Mouse (Mus musculus): ENCODE data around the gene Itk. TPM values are rescaled to one million over a fixed set of nuclear protein-coding genes. Genes with fewer than 3 reads are reported as not detected.

Itk gene
- total RNA-seq, 2 experiments from 2014 or later, result 2.0 to 2.5 TPM

DNA sequence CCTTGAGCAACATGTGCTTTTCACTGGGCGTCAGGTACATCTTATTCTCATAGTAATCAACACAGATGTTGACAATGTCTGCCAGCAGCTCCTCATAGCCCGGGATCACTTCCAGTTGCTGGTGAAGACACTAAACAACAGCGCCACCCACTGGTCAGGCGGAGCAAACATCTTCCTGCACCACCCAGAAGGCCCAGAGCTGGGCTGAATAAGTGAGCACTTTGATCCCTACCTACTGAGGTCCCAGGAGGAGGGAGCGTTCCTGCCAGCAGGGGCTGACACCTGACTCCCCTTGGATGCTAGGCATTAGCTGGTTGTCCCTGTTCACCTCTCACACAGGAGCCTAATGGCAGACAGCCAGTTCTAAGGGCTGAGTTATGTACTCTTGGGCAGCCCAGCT is 112.5 kb downstream of the Itk start:
- DNase-seq, result peak; percentile 70

DNA sequence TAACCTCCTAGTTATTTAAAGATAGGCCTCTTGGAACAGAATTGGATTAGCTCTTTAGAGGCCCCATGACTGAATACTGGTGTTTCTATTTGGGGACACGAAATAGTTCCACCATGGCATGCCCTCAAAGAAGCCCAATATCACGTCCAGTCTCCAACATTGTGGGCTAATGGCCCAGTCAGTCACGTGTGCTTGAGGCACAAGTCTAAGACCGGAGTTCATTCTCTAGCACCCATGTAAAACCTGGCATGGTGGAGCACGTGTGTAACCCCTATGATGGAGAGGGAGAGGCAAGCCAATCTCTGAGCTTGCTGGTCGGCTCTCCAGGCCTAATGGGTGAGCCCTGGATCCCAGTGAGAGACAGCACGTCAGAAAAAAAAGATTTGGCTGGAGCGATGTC is 113.1 kb downstream of the Itk start:
- DNase-seq, result no peak

DNA sequence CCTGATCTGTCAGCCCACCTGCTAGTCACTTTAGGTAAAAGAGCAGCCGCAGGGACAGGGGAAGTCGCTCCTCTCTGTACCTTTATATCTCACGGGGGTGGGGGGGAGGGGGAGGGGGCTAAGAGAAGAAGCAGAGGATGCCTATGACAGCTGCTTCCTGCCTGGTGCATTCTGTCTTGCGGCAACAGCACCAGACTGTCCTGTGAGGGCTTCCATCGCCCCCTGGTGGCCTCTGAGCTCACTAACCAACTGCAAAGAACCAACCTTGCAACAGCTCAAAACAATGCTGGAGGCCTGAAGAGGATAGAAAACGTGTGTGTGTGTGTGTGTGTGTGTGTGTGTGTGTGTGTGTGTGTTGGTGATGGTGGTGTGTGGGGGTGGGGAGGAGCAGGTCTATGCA is 114.0 kb downstream of the Itk start:
- peak; percentile 84 for DNase-seq

Other genes starting within 250 kb of the Itk start
- gene Nipal4, start 223.0 kb downstream of the Itk start, total RNA-seq (2021), result under 1 TPM in 1 of 2 experiments, not detected in 1; 0.12 TPM
- not detected for gene Fndc9, start 154.0 kb downstream of the Itk start, total RNA-seq (2021)
- 10 to 100 TPM; 35.4 to 39.7 TPM for gene Cyfip2, start 76.7 kb downstream of the Itk start, total RNA-seq (2021)
- not detected for gene Fam71b, start 7.0 kb upstream of the Itk start, total RNA-seq (2021)
- gene Med7, start 47.4 kb upstream of the Itk start, total RNA-seq (2021), result 10 to 100 TPM; 27.5 to 31.9 TPM
- under 1 TPM; 0.58 to 0.81 TPM for gene Havcr2, start 65.4 kb upstream of the Itk start, total RNA-seq (2021)
- not detected for gene Gm12169, start 134.7 kb upstream of the Itk start, total RNA-seq (2021)
- gene BC053393, start 182.0 kb upstream of the Itk start, total RNA-seq (2021), result not detected
- not detected for gene Dppa1, start 239.7 kb upstream of the Itk start, total RNA-seq (2021)

Data from adrenal gland, postnatal 10 days (tissue).